Mouse (Mus musculus) MN1 (cell line): ENCODE measurements around the gene Rab44.
"Not testable (repeated sequence)": the region's sequence is repeated elsewhere in the genome, so short reads cannot be mapped to it uniquely, and the experiment has no call there.

Experiments
- DNase-seq: peaks from one replicate; pipeline ENCODE4 v3.0.0-alpha.2; 2016; ENCODE audit warnings: low spot score

Gene Rab44

GRCm38 (mm10) chr17:29091348-29091944, 22.5 kb upstream of the Rab44 start:
- DNase-seq, result no peak

DNA sequence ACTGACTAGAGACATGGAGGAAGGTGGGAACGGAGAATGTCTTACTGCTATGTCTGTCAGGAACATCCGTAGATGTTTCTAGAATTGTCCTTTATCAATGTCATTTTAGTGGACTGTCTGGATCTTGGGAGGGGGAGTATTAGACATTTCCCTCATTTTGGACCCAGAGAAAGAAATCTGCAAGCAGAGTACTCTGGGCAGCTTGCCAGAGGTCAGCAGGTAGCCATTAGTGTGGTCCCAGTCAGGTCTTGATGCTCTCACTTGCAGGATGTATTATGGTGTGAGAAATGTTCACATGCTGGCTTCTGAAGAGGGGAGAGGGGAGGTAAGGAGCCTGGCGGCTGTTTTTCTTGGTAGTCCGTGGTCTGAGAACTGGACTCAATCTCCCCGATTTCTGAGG, 21.4 kb upstream of the Rab44 start:
- no peak for DNase-seq

DNA sequence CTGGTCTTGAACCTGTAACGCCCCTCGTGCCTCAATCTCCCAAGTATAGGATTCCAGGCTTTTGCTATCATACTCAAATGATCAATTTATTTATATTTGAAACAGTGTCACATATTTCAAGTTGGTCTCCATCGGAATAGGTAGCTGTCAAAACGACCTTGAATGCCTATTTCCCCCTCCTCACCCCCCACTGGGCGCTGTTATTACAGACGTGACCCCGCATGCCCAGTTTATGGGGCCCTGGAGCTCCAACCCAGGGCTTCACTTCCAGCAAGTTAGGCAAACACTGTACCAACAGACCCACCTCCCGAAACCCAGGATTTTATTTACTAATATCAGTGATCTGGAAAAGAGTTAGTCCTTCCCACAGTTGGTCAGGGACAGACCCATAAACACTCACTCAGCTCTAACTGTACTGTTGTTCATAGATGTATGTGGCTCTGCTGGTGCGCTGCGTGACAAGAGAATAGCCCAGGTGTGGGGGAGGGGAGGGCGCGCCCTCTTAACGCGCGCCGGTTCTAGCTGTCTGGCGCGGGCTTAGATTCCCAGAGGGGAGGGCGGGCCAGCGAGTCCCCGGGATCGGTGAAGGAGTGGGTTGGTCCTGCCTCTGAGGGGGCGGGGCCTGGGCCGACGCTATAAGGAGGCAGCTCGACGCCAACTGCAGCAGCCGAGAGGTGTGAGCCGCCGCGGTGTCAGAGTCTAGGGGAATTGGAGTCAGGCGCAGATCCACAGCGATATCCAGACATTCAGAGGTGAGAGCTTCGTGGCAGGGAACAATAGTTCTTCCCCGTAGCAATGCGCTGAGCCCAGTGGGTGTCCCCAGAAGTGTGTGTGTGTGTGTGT, 20.6 kb upstream of the Rab44 start:
- peak; percentile 94 for DNase-seq

DNA sequence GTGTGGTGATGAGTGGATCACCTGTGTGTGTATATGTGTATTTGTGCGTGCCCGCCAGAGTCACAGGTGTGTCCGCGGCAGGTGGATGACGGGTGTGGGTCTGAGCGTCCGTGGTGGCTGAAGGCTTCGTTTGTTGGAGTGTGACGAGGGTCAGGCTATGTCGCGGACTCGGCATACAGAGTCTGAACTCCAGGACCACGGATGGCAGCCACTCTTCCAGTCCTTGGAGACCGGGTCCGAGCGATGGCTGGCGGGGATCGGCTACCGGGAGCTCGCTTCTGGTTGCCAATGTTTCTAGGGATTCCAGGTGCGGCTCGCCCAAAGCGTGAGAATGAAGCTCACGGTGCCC, 20.0 kb upstream of the Rab44 start:
- no peak for DNase-seq

DNA sequence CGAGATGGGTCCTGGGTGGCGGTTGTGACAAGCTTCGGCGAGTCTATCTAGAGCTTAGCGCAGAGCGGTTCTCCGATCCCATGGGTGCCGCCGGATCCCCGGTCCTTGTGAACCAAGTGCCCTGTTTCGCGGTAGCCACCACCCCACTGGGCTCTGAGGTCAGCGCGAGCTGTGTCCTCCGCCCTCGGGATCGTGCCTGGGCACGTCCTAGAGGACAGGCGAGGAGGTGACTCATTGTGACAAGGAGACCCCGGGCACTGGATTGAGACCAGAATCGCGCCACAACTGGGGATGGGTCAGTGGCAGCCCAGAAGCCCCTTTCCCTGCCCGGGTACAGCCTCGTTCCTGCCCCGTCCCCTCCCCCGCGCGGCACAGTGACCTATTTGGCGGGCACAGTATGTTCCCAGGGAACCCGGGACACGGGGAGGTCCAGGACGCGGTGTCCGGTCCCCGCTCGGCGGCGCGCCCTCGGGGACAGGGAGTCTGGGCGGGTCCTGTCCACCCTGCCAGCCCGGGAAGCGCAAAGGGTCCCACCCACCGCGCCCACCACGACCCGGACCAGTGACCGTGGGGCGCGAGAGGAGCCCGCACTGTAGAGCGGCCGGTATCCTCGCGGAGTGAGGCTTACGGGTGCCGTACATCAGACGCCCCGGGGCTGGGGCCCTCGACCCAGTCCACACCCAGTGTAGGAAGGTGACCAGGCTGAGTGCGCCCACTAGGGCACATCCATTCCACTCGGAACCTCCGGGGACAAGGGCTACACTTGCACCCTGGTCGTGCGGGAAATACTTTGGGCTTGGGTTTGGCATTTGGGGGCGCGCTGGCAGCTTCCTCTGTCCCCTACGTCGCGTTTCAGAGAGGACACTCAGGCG, 19.4 kb upstream of the Rab44 start:
- peak; percentile 81 for DNase-seq

DNA sequence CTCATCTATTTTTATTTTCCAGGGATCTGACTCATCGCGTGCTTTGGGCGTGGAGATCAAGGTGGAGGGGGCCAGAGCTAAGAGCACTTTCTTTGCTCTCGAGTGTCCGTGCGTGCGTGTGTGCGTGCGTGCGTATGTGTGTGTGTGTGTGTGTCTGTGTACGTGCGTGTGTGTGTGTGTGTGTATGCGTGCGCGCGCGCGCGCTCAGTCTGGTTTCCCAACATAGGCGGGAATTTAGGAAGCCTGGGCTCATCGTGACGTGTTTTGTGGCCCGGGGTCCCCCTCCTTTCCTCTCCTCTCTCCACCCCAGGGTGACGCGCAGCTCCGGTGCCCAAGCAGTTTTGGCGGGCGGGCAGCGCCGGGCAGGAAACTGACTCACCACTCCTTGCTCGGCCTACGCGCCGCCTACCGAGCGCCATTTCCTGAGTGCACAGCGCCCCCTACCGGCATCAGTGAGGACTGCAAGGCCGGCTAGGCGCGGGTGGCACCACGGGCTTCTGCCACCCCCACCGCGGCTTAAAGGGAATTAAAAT, 18.7 kb upstream of the Rab44 start:
- peak; percentile 97 for DNase-seq

GRCm38 (mm10) chr17:29096245-29096644, 17.7 kb upstream of the Rab44 start:
- no peak for DNase-seq

DNA sequence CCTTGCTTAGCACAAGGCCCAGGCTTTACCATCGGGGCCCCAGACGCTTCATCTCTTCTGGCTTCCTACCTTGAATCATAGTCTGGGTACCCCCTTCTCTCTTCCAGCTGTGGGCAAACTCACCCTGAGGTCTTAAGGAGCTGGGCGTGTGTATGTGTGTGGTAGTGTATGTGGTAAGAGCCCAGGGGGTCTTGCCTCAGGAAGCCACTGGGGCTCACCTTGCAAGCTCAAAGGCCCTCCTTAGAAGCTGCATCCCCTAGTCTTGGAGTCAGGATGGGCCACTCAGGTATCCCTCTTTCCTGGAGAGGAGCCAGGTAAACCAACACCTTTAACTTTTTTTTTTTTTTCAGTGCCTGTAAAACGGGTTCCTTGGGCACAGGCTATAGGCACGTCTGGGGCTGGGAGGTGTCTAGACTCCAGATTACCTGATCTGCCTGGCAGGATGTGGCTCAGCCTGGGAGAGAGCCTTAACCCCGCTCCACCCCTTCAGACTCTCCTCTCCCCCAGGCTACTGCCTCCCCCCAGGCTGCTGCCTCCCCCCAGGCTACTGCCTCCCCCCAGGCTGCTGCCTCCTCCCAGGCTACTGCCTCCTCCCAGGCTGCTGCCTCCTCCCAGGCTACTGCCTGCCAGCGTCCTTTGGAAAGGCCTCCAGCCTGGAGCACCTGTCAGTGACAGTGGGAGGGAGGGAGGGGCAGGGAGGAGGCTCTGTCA, 16.9 kb upstream of the Rab44 start:
- no peak for DNase-seq

- DNase-seq, result no peak
Measured at GRCm38 (mm10) chr17:29098291-29098690, 15.7 kb upstream of the Rab44 start.

DNA sequence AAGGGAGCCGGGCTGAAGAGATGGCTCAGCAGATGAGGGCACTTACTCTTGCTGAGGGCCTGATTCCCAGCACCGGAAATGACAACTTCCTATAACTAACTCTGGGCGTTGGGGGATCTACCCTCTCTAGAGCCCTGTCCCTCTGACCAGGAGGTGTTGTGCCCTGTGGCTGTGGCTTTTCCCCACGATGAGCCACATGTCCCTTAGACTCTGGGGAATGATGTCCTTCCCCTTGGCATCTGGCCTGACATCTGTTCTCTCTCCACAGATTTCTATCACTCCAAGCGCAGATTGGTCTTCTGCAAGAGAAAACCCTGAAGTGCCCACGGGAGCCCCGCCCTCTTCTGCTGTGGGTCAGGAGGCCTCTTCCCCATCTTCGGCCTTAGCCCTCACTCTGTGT, 14.9 kb upstream of the Rab44 start:
- peak; percentile 40 for DNase-seq

GRCm38 (mm10) chr17:29100627-29101026, 13.3 kb upstream of the Rab44 start:
- no peak for DNase-seq

GRCm38 (mm10) chr17:29110356-29110755, 3.6 kb upstream of the Rab44 start:
- not testable (repeated sequence) for DNase-seq

DNA sequence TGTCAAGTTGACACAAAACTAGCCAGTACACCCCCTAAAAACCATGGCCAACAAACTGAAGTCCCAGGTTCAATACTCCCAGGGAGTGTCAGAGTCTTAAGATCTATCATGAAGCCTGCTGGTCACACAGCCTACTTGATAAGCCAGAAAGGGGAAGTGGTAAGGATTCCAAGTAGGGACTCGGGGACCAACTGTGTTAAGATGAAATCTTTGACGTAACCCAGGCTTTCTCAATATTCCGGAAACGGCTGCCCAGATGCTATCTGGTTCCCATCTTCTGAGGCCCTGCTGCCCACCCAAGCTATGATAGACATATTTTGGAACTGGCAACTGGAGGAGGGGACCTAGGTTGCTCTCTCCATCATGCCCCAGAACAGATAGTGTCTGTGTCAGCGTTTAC, 2.6 kb upstream of the Rab44 start:
- no peak for DNase-seq

- DNase-seq, result no peak
Measured at GRCm38 (mm10) chr17:29116023-29116422, 2.1 kb downstream of the Rab44 start.

DNA sequence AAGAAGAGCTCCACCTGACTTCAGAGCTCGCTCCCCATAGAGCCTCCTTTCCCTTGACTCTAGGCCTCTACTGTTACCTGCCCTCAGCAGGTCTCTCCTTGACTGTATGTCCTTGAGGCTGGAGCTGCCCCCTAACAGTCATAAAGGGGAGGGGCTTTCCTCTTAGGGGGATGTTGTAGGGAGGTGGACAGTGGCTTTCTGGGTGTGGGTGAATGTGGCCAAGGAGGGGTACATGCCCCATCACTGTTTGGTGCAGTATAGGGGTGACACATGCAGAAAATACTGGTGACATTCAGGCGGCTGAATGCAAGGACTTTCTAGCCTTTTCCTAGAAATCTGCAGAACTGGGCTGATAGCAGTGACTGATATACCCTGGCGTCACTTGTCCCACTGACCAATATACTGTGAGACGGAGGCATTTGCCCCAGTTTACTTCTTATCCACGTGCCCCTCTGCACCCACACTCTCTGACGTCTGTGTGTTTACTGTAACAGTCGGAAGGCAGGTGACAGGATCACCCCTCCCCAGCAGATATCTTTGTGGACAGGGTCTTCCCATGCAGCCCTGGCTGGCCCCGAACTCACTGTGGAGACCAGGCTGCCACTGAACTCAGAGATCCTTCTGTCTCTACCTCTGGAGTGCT, 3.2 kb downstream of the Rab44 start:
- DNase-seq, result no peak

GRCm38 (mm10) chr17:29118057-29118456, 4.1 kb downstream of the Rab44 start:
- no peak for DNase-seq

GRCm38 (mm10) chr17:29120666-29121065, 6.7 kb downstream of the Rab44 start:
- DNase-seq, result peak; percentile 69

DNA sequence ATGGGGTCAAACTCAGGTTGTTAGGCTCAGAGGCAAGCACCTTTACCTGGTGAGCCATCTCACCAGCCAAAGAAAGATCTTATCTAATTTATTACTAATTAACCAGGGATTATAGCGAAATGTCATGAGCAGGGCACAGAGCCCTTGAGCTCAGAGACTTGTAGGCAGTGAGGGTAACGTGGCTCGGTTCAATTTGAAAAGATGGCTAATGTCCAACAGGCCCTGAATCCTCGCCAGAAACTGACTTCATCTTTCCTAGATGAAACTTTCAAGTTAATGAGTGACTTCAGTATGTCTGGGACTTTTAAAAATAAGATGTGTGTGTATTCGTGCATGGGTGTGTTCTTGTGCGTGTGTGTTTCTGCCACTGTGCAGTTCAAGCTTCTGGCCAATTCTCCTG, 8.9 kb downstream of the Rab44 start:
- DNase-seq, result peak; percentile 35

- DNase-seq, result peak; percentile 52
Measured at GRCm38 (mm10) chr17:29123578-29124174, 9.7 kb downstream of the Rab44 start.

- DNase-seq, result no peak
Measured at GRCm38 (mm10) chr17:29126561-29126960, 12.6 kb downstream of the Rab44 start.

DNA sequence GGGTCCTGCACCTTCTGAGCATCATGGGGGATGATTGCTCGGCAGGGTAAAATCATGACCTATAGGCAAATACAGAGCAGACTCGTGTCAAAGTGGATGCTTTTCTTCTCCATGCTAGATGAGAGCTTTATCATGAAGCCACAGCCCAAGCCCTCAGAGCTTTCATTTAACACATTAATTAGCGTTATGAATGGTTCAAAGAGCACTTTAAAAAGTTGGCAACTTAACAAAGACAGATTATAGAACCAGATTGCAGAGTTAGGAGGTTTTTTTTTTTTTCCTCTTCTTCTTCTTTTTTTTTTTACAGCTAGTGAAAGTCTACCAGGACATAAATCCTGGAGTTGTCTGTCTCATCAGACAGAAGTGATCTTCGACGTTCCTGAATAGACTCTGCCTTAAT, 15.4 kb downstream of the Rab44 start:
- DNase-seq, result no peak
